Mouse (Mus musculus) stomach, embryonic 15.5 days (tissue): ENCODE results near the gene Trex2. TPM values are rescaled to one million over a fixed set of nuclear protein-coding genes. Genes with fewer than 3 reads are reported as not detected.
A peak's percentile ranks its signal among the peaks of the same experiment; 100 is the strongest.
"Not testable (repeated sequence)": the region's sequence is repeated elsewhere in the genome, so short reads cannot be mapped to it uniquely, and the experiment has no call there.

ENCODE experiments used
- ATAC-seq: fragments of 200-750 bp; cut with Nextera tagmentation; 2 replicates; pipeline ENCODE4 v1.8.0; 2017; ENCODE audit warnings: low read depth, moderate number of reproducible peaks, moderate TSS enrichment; ENCODE audit not compliant: insufficient read depth, low FRiP score
- H3K27ac ChIP-seq: fragments of 300-500 bp; sonication (generic); 2 replicates; pipeline ENCODE4 v1.5.1; 2015; ENCODE audit warnings: mild to moderate bottlenecking, inconsistent platforms
- H3K27me3 ChIP-seq: fragments of 300-500 bp; sonication (generic); replicated peaks from 2 replicates; pipeline ENCODE4 v1.6.1; 2015; ENCODE audit warnings: inconsistent platforms
- H3K36me3 ChIP-seq: fragments of 300-500 bp; sonication (generic); 2 replicates; pipeline ENCODE4 v1.6.1; 2015; ENCODE audit warnings: inconsistent platforms
- H3K4me1 ChIP-seq: fragments of 300-500 bp; sonication (generic); 2 replicates; pipeline ENCODE4 v1.6.1; 2015; ENCODE audit warnings: inconsistent platforms
- H3K4me2 ChIP-seq: fragments of 300-500 bp; sonication (generic); 2 replicates; pipeline ENCODE4 v1.6.1; 2015; ENCODE audit warnings: mild to moderate bottlenecking, inconsistent platforms
- H3K4me3 ChIP-seq: fragments of 300-500 bp; sonication (generic); replicated peaks from 2 replicates; pipeline ENCODE4 v1.5.1; 2015; ENCODE audit warnings: inconsistent platforms
- H3K9ac ChIP-seq: fragments of 300-500 bp; sonication (generic); 2 replicates; pipeline ENCODE4 v1.6.1; 2015; ENCODE audit warnings: inconsistent platforms
- H3K9me3 ChIP-seq: fragments of 300-500 bp; sonication (generic); 2 replicates; pipeline ENCODE4 v1.6.1; 2016; ENCODE audit warnings: inconsistent platforms
- WGBS: fragments of 180-500 bp; shearing (Covaris S2); methylation state at CpG from one replicate; pipeline ENCODE4 v1.1.7; 2015; 5-methylcytosine and 5-hydroxymethylcytosine counted together
- polyA plus RNA-seq: library from polyadenylated mRNA; unstranded; fragments of >200 nt; fragmentation: Nextera tagmentation; extraction: Ambion mirVana; gene quantifications from 2 replicates; pipeline ENCODE4 v1.2.1, GENCODE M21; 2015

The Trex2 gene
- polyA plus RNA-seq, 1 experiment from 2014 or later, result 3.9 TPM

GRCm38 (mm10) chrX:73410880-73411517 lies 24.1 kb downstream of the Trex2 start, which contains the start of gene Zfp92:
TSS of gene Zfp92 (plus strand) at chrX:73411096.
- WGBS, result 17% methylated on average over 18 of the region's 20 CpGs
- no peak for ATAC-seq
- Histone ChIP-seq H3K9ac (no peak within 1 kb of the TSS), H3K27ac (no peak within 1 kb of the TSS), H3K36me3 (no peaks in the 10 kb centered on the region), H3K4me3 (peak within 1 kb of the TSS; percentile 28), H3K27me3 (no peaks in the 10 kb centered on the region), H3K4me1 (no peaks in the 10 kb centered on the region), H3K9me3 (no peaks in the 10 kb centered on the region), H3K4me2 (peak within 1 kb of the TSS; percentile 50)

- Histone ChIP-seq H3K27me3 (no peaks in the 10 kb centered on the region), H3K9me3 (no peaks in the 10 kb centered on the region)
- ATAC-seq, result no peak
These were observed 33.5 kb downstream of the Trex2 start for GRCm38 (mm10) chrX:73401616-73402015.

GRCm38 (mm10) chrX:73400951-73401350 lies 34.2 kb downstream of the Trex2 start:
- Histone ChIP-seq H3K4me1 (no peaks in the 10 kb centered on the region), H3K27me3 (no peaks in the 10 kb centered on the region), H3K9ac (no peak overlapping the region), H3K27ac (no peak overlapping the region), H3K36me3 (no peaks in the 10 kb centered on the region), H3K4me2 (no peak overlapping the region), H3K4me3 (no peak overlapping the region), H3K9me3 (no peaks in the 10 kb centered on the region)
- WGBS, result 89% methylated on average over 20 of the region's 20 CpGs
- no peak for ATAC-seq

More at GRCm38 (mm10) chrX:73401616-73402015, 33.5 kb downstream of the Trex2 start:
- WGBS, result 89% methylated on average over 12 of the region's 12 CpGs
- no peaks in the 10 kb centered on the region for H3K36me3 ChIP-seq
- H3K4me3 ChIP-seq, result no peak overlapping the region
- no peak overlapping the region for H3K9ac ChIP-seq
- no peaks in the 10 kb centered on the region for H3K4me1 ChIP-seq
- H3K27ac ChIP-seq, result no peak overlapping the region
- no peak overlapping the region for H3K4me2 ChIP-seq

GRCm38 (mm10) chrX:73398636-73399035 lies 36.5 kb downstream of the Trex2 start, which contains the start of gene Gm18336:
TSS of gene Gm18336 (minus strand) at chrX:73398736.
- not testable (repeated sequence) for H3K4me3 ChIP-seq, H3K4me2 ChIP-seq, H3K27me3 ChIP-seq, ATAC-seq, H3K9ac ChIP-seq, H3K9me3 ChIP-seq, H3K27ac ChIP-seq, H3K4me1 ChIP-seq, H3K36me3 ChIP-seq
- 63% methylated on average over 2 of the region's 2 CpGs for WGBS

GRCm38 (mm10) chrX:73396446-73396845 lies 38.7 kb downstream of the Trex2 start:
- H3K36me3 ChIP-seq, result no peaks in the 10 kb centered on the region
- H3K4me1 ChIP-seq, result no peaks in the 10 kb centered on the region
- no peak overlapping the region for H3K9ac ChIP-seq
- H3K27ac ChIP-seq, result no peak overlapping the region
- H3K9me3 ChIP-seq, result no peaks in the 10 kb centered on the region
- no peak for ATAC-seq
- H3K27me3 ChIP-seq, result no peaks in the 10 kb centered on the region
- H3K4me2 ChIP-seq, result no peak overlapping the region
- 95% methylated on average over 1 of the region's 1 CpGs for WGBS
- no peak overlapping the region for H3K4me3 ChIP-seq

GRCm38 (mm10) chrX:73391481-73391880 lies 43.7 kb downstream of the Trex2 start:
- Histone ChIP-seq H3K4me1 (no peaks in the 10 kb centered on the region), H3K36me3 (no peaks in the 10 kb centered on the region), H3K4me2 (no peak overlapping the region), H3K4me3 (no peak overlapping the region), H3K27ac (no peak overlapping the region), H3K27me3 (no peaks in the 10 kb centered on the region), H3K9me3 (no peaks in the 10 kb centered on the region), H3K9ac (no peak overlapping the region)
- ATAC-seq, result no peak
- WGBS, result 90% methylated on average over 4 of the region's 4 CpGs

GRCm38 (mm10) chrX:73384924-73385323 lies 50.2 kb downstream of the Trex2 start:
- Histone ChIP-seq H3K9ac (no peak overlapping the region), H3K27me3 (no peaks in the 10 kb centered on the region), H3K9me3 (no peaks in the 10 kb centered on the region), H3K27ac (no peak overlapping the region), H3K36me3 (no peaks in the 10 kb centered on the region), H3K4me1 (no peaks in the 10 kb centered on the region), H3K4me3 (no peak overlapping the region), H3K4me2 (no peak overlapping the region)
- 10% methylated on average over 1 of the region's 1 CpGs for WGBS
- no peak for ATAC-seq

- 70% methylated on average over 6 of the region's 6 CpGs for WGBS
- ATAC-seq, result no peak
These were observed 50.7 kb downstream of the Trex2 start for GRCm38 (mm10) chrX:73384419-73384818.

More at GRCm38 (mm10) chrX:73384419-73384818, 50.7 kb downstream of the Trex2 start:
- no peak overlapping the region for H3K9ac ChIP-seq
- H3K27me3 ChIP-seq, result no peaks in the 10 kb centered on the region
- no peaks in the 10 kb centered on the region for H3K4me1 ChIP-seq
- no peak overlapping the region for H3K27ac ChIP-seq
- H3K4me2 ChIP-seq, result no peak overlapping the region
- H3K36me3 ChIP-seq, result no peaks in the 10 kb centered on the region
- no peak overlapping the region for H3K4me3 ChIP-seq
- H3K9me3 ChIP-seq, result no peaks in the 10 kb centered on the region

Other genes starting within 250 kb of the Trex2 start
- 12.4 and 13.5 TPM in 2 replicates for gene Xlr3b, start 243.1 kb downstream of the Trex2 start, polyA plus RNA-seq
- gene Xlr4b, start 221.0 kb downstream of the Trex2 start, polyA plus RNA-seq, result 1.1 and 1.6 TPM in 2 replicates
- 16.8 and 17.5 TPM in 2 replicates for gene F8a, start 207.1 kb downstream of the Trex2 start, polyA plus RNA-seq
- gene Xlr4c, start 192.2 kb downstream of the Trex2 start, polyA plus RNA-seq, result 0.30 and 0.81 TPM in 2 replicates
- gene Xlr3c, start 170.0 kb downstream of the Trex2 start, polyA plus RNA-seq, result not detected in 2 replicates
- not detected in 2 replicates for gene Xlr5a, start 142.4 kb downstream of the Trex2 start, polyA plus RNA-seq
- gene Xlr5c, start 142.4 kb downstream of the Trex2 start, polyA plus RNA-seq, result not detected in 2 replicates
- not detected in 2 replicates for gene Gm45015, start 98.5 kb downstream of the Trex2 start, polyA plus RNA-seq
- gene Zfp275, start 92.7 kb downstream of the Trex2 start, polyA plus RNA-seq, result 11.2 and 11.8 TPM in 2 replicates
- not detected in 2 replicates for gene Gm18336, start 36.6 kb downstream of the Trex2 start, polyA plus RNA-seq
- 0.21 and 0.40 TPM in 2 replicates for gene Zfp92, start 24.2 kb downstream of the Trex2 start, polyA plus RNA-seq
- 54.1 and 58.7 TPM in 2 replicates for gene Haus7, start 23.7 kb upstream of the Trex2 start, polyA plus RNA-seq
- 64.8 and 75.2 TPM in 2 replicates for gene Bgn, start 48.3 kb upstream of the Trex2 start, polyA plus RNA-seq
- 0.19 and 0.31 TPM in 2 replicates for gene Atp2b3, start 67.7 kb upstream of the Trex2 start, polyA plus RNA-seq
- 15.0 and 16.9 TPM in 2 replicates for gene Dusp9, start 204.1 kb upstream of the Trex2 start, polyA plus RNA-seq
- gene Pnck, start 224.8 kb upstream of the Trex2 start, polyA plus RNA-seq, result 17.7 and 20.4 TPM in 2 replicates
- 6.8 and 7.1 TPM in 2 replicates for gene Slc6a8, start 237.8 kb upstream of the Trex2 start, polyA plus RNA-seq